Mouse (Mus musculus): Measurements from ENCODE around the gene Fgf5.

- TF ChIP-seq GATA1 (IDR thresholded peaks at IDR 0.05; ENCODE audit: borderline replicate concordance, low read length) (no peak), FLI1 (IDR thresholded peaks at IDR 0.05; ENCODE audit: low read length) (no peak)
Observed at GRCm38 (mm10) chr5:98226710-98227109, 27.3 kb upstream of the Fgf5 start.

Measured in megakaryocyte, embryonic 14.5 days (primary cell).